Mouse (Mus musculus) olfactory bulb, adult 2 months (tissue): ENCODE data around the gene St5. TPM values are rescaled to one million over a fixed set of nuclear protein-coding genes. Genes with fewer than 3 reads are reported as not detected.
A peak's percentile ranks its signal among the peaks of the same experiment; 100 is the strongest.

Experiments used
- H3K27ac ChIP-seq: fragments of 200-500 bp; 2 replicates; pipeline ENCODE4 v1.5.1; 2012; ENCODE audit warnings: low read depth, low read length; ENCODE audit not compliant: insufficient read depth
- H3K4me1 ChIP-seq: fragments of 200-500 bp; 2 replicates; pipeline ENCODE4 v1.6.1; 2012; ENCODE audit warnings: low read length; ENCODE audit not compliant: control insufficient read depth, insufficient read depth
- H3K4me3 ChIP-seq: fragments of 200-500 bp; 2 replicates; pipeline ENCODE4 v1.5.1; 2012; ENCODE audit warnings: mild to moderate bottlenecking, low read depth, low read length, moderate library complexity; ENCODE audit not compliant: insufficient read depth
- CTCF ChIP-seq: fragments of 200-500 bp; IDR thresholded peaks from 2 replicates; pipeline ENCODE4 v1.5.1; 2012; ENCODE audit warnings: low read depth, mild to moderate bottlenecking, low read length, moderate library complexity; ENCODE audit not compliant: insufficient read depth
- POLR2A ChIP-seq: fragments of 200-500 bp; IDR thresholded peaks from 2 replicates; pipeline ENCODE4 v1.6.1; 2012; ENCODE audit warnings: mild to moderate bottlenecking, low read depth, low read length, moderate library complexity; ENCODE audit not compliant: insufficient read depth
- WGBS: fragments of 180-500 bp; shearing (Covaris S2); methylation state at CpG from one replicate; pipeline ENCODE4 v1.1.7; 2018; 5-methylcytosine and 5-hydroxymethylcytosine counted together
- polyA plus RNA-seq: library from polyadenylated mRNA; stranded (reverse); fragments of >200 nt; gene quantifications from 2 replicates; pipeline ENCODE4 v1.2.4, GENCODE M21; 2012; ENCODE audit warnings: low replicate concordance; ENCODE audit not compliant: missing spikeins, insufficient read depth, insufficient read length

The St5 gene
- polyA plus RNA-seq, 1 experiment, result not detected

- 0 out of 2 replicates have a peak overlapping the region, but pooled peaks have one; percentile 8 for H3K27ac ChIP-seq
- TF ChIP-seq CTCF, result no peak
- no peak for TF ChIP-seq POLR2A
- H3K4me3 ChIP-seq, result peak overlapping the region; percentile 42
- WGBS, result 71% methylated on average over 18 of the region's 18 CpGs
- H3K4me1 ChIP-seq, result peaks cover 23% of the 10 kb centered on the region
These were observed 210.6 kb downstream of the St5 start for GRCm38 (mm10) chr7:109492616-109493318.

GRCm38 (mm10) chr7:109484221-109484620, 219.2 kb downstream of the St5 start:
- TF ChIP-seq CTCF, result no peak
- TF ChIP-seq POLR2A, result no peak
- H3K4me3 ChIP-seq, result no peak overlapping the region
- WGBS, result 50% methylated on average over 5 of the region's 5 CpGs
- no peak overlapping the region for H3K27ac ChIP-seq
- H3K4me1 ChIP-seq, result peaks cover 18% of the 10 kb centered on the region

- TF ChIP-seq CTCF, result no peak
- no peak for TF ChIP-seq POLR2A
- Histone ChIP-seq H3K4me3 (no peak overlapping the region), H3K27ac (no peak overlapping the region), H3K4me1 (peaks cover 18% of the 10 kb centered on the region)
- 31% methylated on average over 7 of the region's 7 CpGs for WGBS
These were observed 222.6 kb downstream of the St5 start for GRCm38 (mm10) chr7:109480765-109481197.

- 80% methylated on average over 3 of the region's 3 CpGs for WGBS
These were observed 225.5 kb downstream of the St5 start for GRCm38 (mm10) chr7:109477926-109478325.

More at GRCm38 (mm10) chr7:109477926-109478325, 225.5 kb downstream of the St5 start:
- H3K27ac ChIP-seq, result no peak overlapping the region
- TF ChIP-seq POLR2A, result no peak
- TF ChIP-seq CTCF, result no peak
- no peaks in the 10 kb centered on the region for H3K4me1 ChIP-seq
- no peak overlapping the region for H3K4me3 ChIP-seq

Other genes with a start within 250 kb of the St5 start
- not detected in 2 replicates for gene Trim66, start 195.5 kb downstream of the St5 start, polyA plus RNA-seq
- gene Rpl27a, start 184.5 kb downstream of the St5 start, polyA plus RNA-seq, result 653 TPM in 1 of 2 replicates, not detected in the other
- gene Akip1, start 85 bp upstream of the St5 start, polyA plus RNA-seq, result not detected in 2 replicates
- gene BC051019, start 20.2 kb upstream of the St5 start, polyA plus RNA-seq, result not detected in 2 replicates
- gene Ascl3, start 28.1 kb upstream of the St5 start, polyA plus RNA-seq, result not detected in 2 replicates
- gene Tmem9b, start 49.3 kb upstream of the St5 start, polyA plus RNA-seq, result 349 TPM in 1 of 2 replicates, not detected in the other
- 285 TPM in 1 of 2 replicates, not detected in the other for gene Nrip3, start 78.4 kb upstream of the St5 start, polyA plus RNA-seq
- gene Scube2, start 162.1 kb upstream of the St5 start, polyA plus RNA-seq, result not detected in 2 replicates